Mouse (Mus musculus) liver, adult 2 months (tissue): ENCODE data around the gene Ppcdc.

Experiments
- CTCF ChIP-seq: fragments of 200-500 bp; IDR thresholded peaks from 2 replicates; pipeline ENCODE4 v1.5.1; 2011; ENCODE audit warnings: low read depth, low read length, control low read depth
- POLR2A ChIP-seq: fragments of 200-500 bp; IDR thresholded peaks from 2 replicates; pipeline ENCODE4 v1.6.1; 2011; ENCODE audit warnings: low read length, control low read depth; ENCODE audit not compliant: insufficient read depth; ENCODE audit errors: extremely low read depth

- TF ChIP-seq POLR2A (no peak), CTCF (no peak)
Observed at GRCm38 (mm10) chr9:57466101-57466500, 26.2 kb upstream of the Ppcdc start.
